17 mouse cellular contexts compared by ENCODE assay signal in the genomic region with DNA sequence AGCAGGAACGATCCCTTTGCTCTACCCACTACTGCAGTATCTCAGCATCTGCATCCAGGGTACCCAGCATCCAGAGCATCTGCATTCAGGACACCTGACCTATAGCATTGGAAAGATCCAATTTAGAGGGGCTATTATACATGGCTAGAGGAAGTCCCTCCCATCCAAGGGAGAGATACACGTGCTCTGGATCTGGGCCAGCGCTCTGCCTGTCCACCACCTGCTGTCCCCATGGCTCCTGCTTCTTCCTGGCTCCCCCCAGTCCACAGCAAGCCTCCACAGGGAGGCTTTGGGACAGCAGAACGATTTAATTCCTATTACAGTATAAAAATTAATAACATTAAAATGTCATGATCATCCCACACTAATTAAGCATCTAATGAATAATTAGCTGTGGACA.
"Had no signal": no experiment of that assay in that cellular context is flagged by ENCODE, and none has a peak within 500 bp of the region (broad histone marks: within the 10 kb centered on the region; RNA-seq: fewer than 3 reads in every experiment).

No protein-coding gene starts in this region.

- H3K4me2 ChIP-seq: limb, embryonic 12.5 days; liver, embryonic 12.5 days; liver, embryonic 15.5 days; lung, embryonic 15.5 days; midbrain, embryonic 12.5 days; neural tube, embryonic 12.5 days had no signal

- H3K4me3 ChIP-seq: limb, embryonic 12.5 days; liver, embryonic 12.5 days; liver, embryonic 15.5 days; lung, embryonic 15.5 days; midbrain, embryonic 12.5 days; neural tube, embryonic 12.5 days had no signal

- H3K9ac ChIP-seq: limb, embryonic 12.5 days; liver, embryonic 12.5 days; liver, embryonic 15.5 days; lung, embryonic 15.5 days; midbrain, embryonic 12.5 days; neural tube, embryonic 12.5 days had no signal

- H3K27me3 ChIP-seq: liver, embryonic 12.5 days; liver, embryonic 15.5 days; lung, embryonic 15.5 days; neural tube, embryonic 12.5 days had no signal

- H3K36me3 ChIP-seq: limb, embryonic 12.5 days; liver, embryonic 12.5 days; liver, embryonic 15.5 days; lung, embryonic 15.5 days; midbrain, embryonic 12.5 days; neural tube, embryonic 12.5 days had no signal

- H3K27ac ChIP-seq: limb, embryonic 12.5 days; liver, embryonic 12.5 days; liver, embryonic 15.5 days; lung, embryonic 15.5 days; macrophage; midbrain, embryonic 12.5 days; neural tube, embryonic 12.5 days had no signal

- DNase-seq: kidney, adult 18-20 months; kidney, adult 9 months; kidney, postnatal 14 days; kidney, postnatal 4 days; liver; lung, adult 18-20 months; lung, postnatal 10 days; thymus, adult 18-20 months; thymus, postnatal 36 days had no signal

- H3K9me3 ChIP-seq: limb, embryonic 12.5 days; liver, embryonic 12.5 days; liver, embryonic 15.5 days; lung, embryonic 15.5 days; midbrain, embryonic 12.5 days; neural tube, embryonic 12.5 days had no signal

- H3K4me1 ChIP-seq: liver, embryonic 12.5 days; liver, embryonic 15.5 days; lung, embryonic 15.5 days had no signal

- ATAC-seq: liver, embryonic 12.5 days; midbrain, embryonic 16.5 days had no signal
